Mouse (Mus musculus): ENCODE measurements around the gene Agap1. TPM values are rescaled to one million over a fixed set of nuclear protein-coding genes. Genes with fewer than 3 reads are reported as not detected.

The Agap1 gene
- total and polyA plus RNA-seq, 3 experiments = 0.01 TPM; not detected in 2

GRCm38 (mm10) chr1:89876346-89877072 lies 421.9 kb downstream of the Agap1 start:
- TF ChIP-seq ZKSCAN1 (IDR thresholded peaks at IDR 0.05; ENCODE audit: low read depth, low read length) (no peak), ZMIZ1 (IDR thresholded peaks at IDR 0.05; ENCODE audit: low read depth, low read length) (no peak)
- Histone ChIP-seq H3K27me3 (ENCODE audit: control insufficient read depth in 1 of 2, insufficient read depth in 2 of 2, low read length in 2 of 2) (no peaks in the 10 kb centered on the region), H3K79me2 (ENCODE audit: control insufficient read depth, insufficient read depth, low read length, poor library complexity) (no peaks in the 10 kb centered on the region), H3K4me3 (ENCODE audit: control insufficient read depth in 1 of 2, insufficient read depth in 1 of 2, low read depth in 2 of 2, low read length in 2 of 2) (no peak overlapping the region), H3K4me1 (ENCODE audit: control insufficient read depth in 1 of 2, insufficient read depth in 2 of 2, low read length in 2 of 2) (no peaks in the 10 kb centered on the region), H3K27ac (ENCODE audit: control insufficient read depth, low read depth, low read length) (no peak overlapping the region), H3K9ac (ENCODE audit: control insufficient read depth, low read depth, low read length, poor library complexity, severe bottlenecking) (no peak overlapping the region), H3K9me3 (replicated peaks; ENCODE audit: insufficient read depth, low read length) (no peaks in the 10 kb centered on the region), H3K36me3 (ENCODE audit: control insufficient read depth in 1 of 2, insufficient read depth in 2 of 2, low read length in 2 of 2) (no peaks in the 10 kb centered on the region)
- no peak for DNase-seq (ENCODE audit: low read depth, low spot score)

- no peaks in the 10 kb centered on the region for H3K79me2 ChIP-seq (ENCODE audit: control insufficient read depth, insufficient read depth, low read length, poor library complexity)
- no peaks in the 10 kb centered on the region for H3K27me3 ChIP-seq (ENCODE audit: control insufficient read depth in 1 of 2, insufficient read depth in 2 of 2, low read length in 2 of 2)
- H3K9me3 ChIP-seq (replicated peaks; ENCODE audit: insufficient read depth, low read length) = no peaks in the 10 kb centered on the region
- H3K27ac ChIP-seq (ENCODE audit: control insufficient read depth, low read depth, low read length) = no peak overlapping the region
- no peak overlapping the region for H3K9ac ChIP-seq (ENCODE audit: control insufficient read depth, low read depth, low read length, poor library complexity, severe bottlenecking)
- no peaks in the 10 kb centered on the region for H3K4me1 ChIP-seq (ENCODE audit: control insufficient read depth in 1 of 2, insufficient read depth in 2 of 2, low read length in 2 of 2)
- H3K36me3 ChIP-seq (ENCODE audit: control insufficient read depth in 1 of 2, insufficient read depth in 2 of 2, low read length in 2 of 2) = no peaks in the 10 kb centered on the region
- no peak for DNase-seq (ENCODE audit: low read depth, low spot score)
- TF ChIP-seq CHD1 (IDR thresholded peaks at IDR 0.05; ENCODE audit: low read depth, low read length) (no peak), MYC (IDR thresholded peaks at IDR 0.05; ENCODE audit: low read depth, low read length) (no peak), MAFK (IDR thresholded peaks at IDR 0.05; ENCODE audit: borderline replicate concordance, low read depth, low read length) (no peak), POLR2AphosphoS5 (IDR thresholded peaks at IDR 0.05; ENCODE audit: borderline replicate concordance, low read depth, low read length) (no peak), CTCF (IDR thresholded peaks at IDR 0.05 in 2 of 3, conservative IDR thresholded peaks at IDR 0.05 in 1 of 3; ENCODE audit: control insufficient read depth in 1 of 3, insufficient read depth in 1 of 3, low read depth in 2 of 3, low read length in 3 of 3, poor library complexity in 1 of 3, severe bottlenecking in 1 of 3) (no peak), POLR2AphosphoS2 (IDR thresholded peaks at IDR 0.05; ENCODE audit: low read length) (no peak), SMC3 (IDR thresholded peaks at IDR 0.05; ENCODE audit: low read depth, low read length) (no peak), POLR2A (IDR thresholded peaks at IDR 0.05; ENCODE audit: control insufficient read depth in 1 of 2, insufficient read depth in 1 of 2, low read depth in 1 of 2, low read length in 2 of 2, poor library complexity in 1 of 2) (no peak)
- no peak overlapping the region for H3K4me3 ChIP-seq (ENCODE audit: control insufficient read depth in 1 of 2, insufficient read depth in 1 of 2, low read depth in 2 of 2, low read length in 2 of 2)
Measured at GRCm38 (mm10) chr1:89878496-89878895, 423.9 kb downstream of the Agap1 start.

GRCm38 (mm10) chr1:89880193-89880592 lies 425.6 kb downstream of the Agap1 start:
- DNase-seq (ENCODE audit: low read depth, low spot score) = no peak
- Histone ChIP-seq H3K4me1 (ENCODE audit: control insufficient read depth in 1 of 2, insufficient read depth in 2 of 2, low read length in 2 of 2) (no peaks in the 10 kb centered on the region), H3K27me3 (ENCODE audit: control insufficient read depth in 1 of 2, insufficient read depth in 2 of 2, low read length in 2 of 2) (no peaks in the 10 kb centered on the region)

More at GRCm38 (mm10) chr1:89880193-89880592, 425.6 kb downstream of the Agap1 start:
- TF ChIP-seq NRF1 (IDR thresholded peaks at IDR 0.05; ENCODE audit: insufficient read depth, low read depth, low read length, poor library complexity, severe bottlenecking) (no peak), ELF1 (IDR thresholded peaks at IDR 0.05; ENCODE audit: low read depth, low read length) (no peak), MYB (IDR thresholded peaks at IDR 0.05; ENCODE audit: low read depth, low read length) (no peak), RCOR1 (IDR thresholded peaks at IDR 0.05; ENCODE audit: low read depth, low read length) (no peak), ZKSCAN1 (IDR thresholded peaks at IDR 0.05; ENCODE audit: low read depth, low read length) (no peak), POLR2A (IDR thresholded peaks at IDR 0.05; ENCODE audit: control insufficient read depth in 1 of 2, insufficient read depth in 1 of 2, low read depth in 1 of 2, low read length in 2 of 2, poor library complexity in 1 of 2) (no peak), MYC (IDR thresholded peaks at IDR 0.05; ENCODE audit: low read depth, low read length) (no peak), BHLHE40 (IDR thresholded peaks at IDR 0.05; ENCODE audit: borderline replicate concordance, low read depth, low read length) (no peak), SMC3 (IDR thresholded peaks at IDR 0.05; ENCODE audit: low read depth, low read length) (no peak), MEF2A (IDR thresholded peaks at IDR 0.05; ENCODE audit: extremely low read depth, insufficient replicate concordance, low read depth, low read length, poor library complexity, severe bottlenecking) (no peak), ZMIZ1 (IDR thresholded peaks at IDR 0.05; ENCODE audit: low read depth, low read length) (no peak), ZC3H11A (IDR thresholded peaks at IDR 0.05; ENCODE audit: low read depth, low read length) (no peak), POLR2AphosphoS2 (IDR thresholded peaks at IDR 0.05; ENCODE audit: low read length) (no peak), MAFK (IDR thresholded peaks at IDR 0.05; ENCODE audit: borderline replicate concordance, low read depth, low read length) (no peak), JUND (IDR thresholded peaks at IDR 0.05; ENCODE audit: low read depth, low read length) (no peak), GATA1 (IDR thresholded peaks at IDR 0.05; ENCODE audit: low read depth, low read length) (no peak), NELFE (IDR thresholded peaks at IDR 0.05; ENCODE audit: low read depth, low read length) (no peak), UBTF (IDR thresholded peaks at IDR 0.05; ENCODE audit: borderline replicate concordance, insufficient read depth, low read depth, low read length) (no peak)
- Histone ChIP-seq H3K36me3 (ENCODE audit: control insufficient read depth in 1 of 2, insufficient read depth in 2 of 2, low read length in 2 of 2) (no peaks in the 10 kb centered on the region), H3K9ac (ENCODE audit: control insufficient read depth, low read depth, low read length, poor library complexity, severe bottlenecking) (no peak overlapping the region), H3K79me2 (ENCODE audit: control insufficient read depth, insufficient read depth, low read length, poor library complexity) (no peaks in the 10 kb centered on the region), H3K27ac (ENCODE audit: control insufficient read depth, low read depth, low read length) (no peak overlapping the region), H3K9me3 (replicated peaks; ENCODE audit: insufficient read depth, low read length) (no peaks in the 10 kb centered on the region), H3K4me3 (ENCODE audit: control insufficient read depth in 1 of 2, insufficient read depth in 1 of 2, low read depth in 2 of 2, low read length in 2 of 2) (no peak overlapping the region)

Data from MEL (cell line).